Mouse (Mus musculus) liver, adult 2 months (tissue): ENCODE measurements around the gene Heatr6. TPM values are rescaled to one million over a fixed set of nuclear protein-coding genes. Genes with fewer than 3 reads are reported as not detected.
A peak's percentile ranks its signal among the peaks of the same experiment; 100 is the strongest.

Experiments used
- DNase-seq: peaks from one replicate; pipeline ENCODE4 v3.0.0-alpha.2; 2011; ENCODE audit warnings: low read depth, low spot score; ENCODE audit errors: extremely low read depth
- H3K27ac ChIP-seq: fragments of 200-500 bp; replicated peaks from 2 replicates; pipeline ENCODE4 v1.5.1; 2012; ENCODE audit warnings: low read depth, mild to moderate bottlenecking, control low read depth, inconsistent platforms, low read length; ENCODE audit not compliant: insufficient read depth
- H3K27me3 ChIP-seq: fragments of 200-500 bp; 2 replicates; pipeline ENCODE4 v1.6.1; 2012; ENCODE audit warnings: mild to moderate bottlenecking, moderate library complexity, low read length, inconsistent platforms; ENCODE audit not compliant: control insufficient read depth, insufficient read depth
- H3K36me3 ChIP-seq: fragments of 200-500 bp; 2 replicates; pipeline ENCODE4 v1.6.1; 2012; ENCODE audit warnings: low read length, inconsistent platforms; ENCODE audit not compliant: control insufficient read depth, insufficient read depth
- H3K4me1 ChIP-seq: fragments of 200-500 bp; 2 replicates; pipeline ENCODE4 v1.6.1; 2011; ENCODE audit warnings: low read length; ENCODE audit not compliant: control insufficient read depth, insufficient read depth
- H3K4me3 ChIP-seq: fragments of 200-500 bp; 2 replicates; pipeline ENCODE4 v1.5.1; 2011; ENCODE audit warnings: low read depth, mild to moderate bottlenecking, control low read depth, low read length, moderate library complexity; ENCODE audit not compliant: insufficient read depth
- H3K79me2 ChIP-seq: fragments of 200-500 bp; 2 replicates; pipeline ENCODE4 v1.6.1; 2012; ENCODE audit warnings: inconsistent platforms, mild to moderate bottlenecking, low read length, moderate library complexity; ENCODE audit not compliant: control insufficient read depth, insufficient read depth
- H3K9ac ChIP-seq: fragments of 200-500 bp; 2 replicates; pipeline ENCODE4 v1.6.1; 2012; ENCODE audit warnings: low read depth, mild to moderate bottlenecking, control low read depth, inconsistent platforms, low read length
- CTCF ChIP-seq: fragments of 200-500 bp; IDR thresholded peaks from 2 replicates; pipeline ENCODE4 v1.5.1; 2011; ENCODE audit warnings: low read depth, low read length, control low read depth
- POLR2A ChIP-seq: fragments of 200-500 bp; IDR thresholded peaks from 2 replicates; pipeline ENCODE4 v1.6.1; 2011; ENCODE audit warnings: low read length, control low read depth; ENCODE audit not compliant: insufficient read depth; ENCODE audit errors: extremely low read depth
- WGBS: fragments of 180-500 bp; shearing (Covaris S2); methylation state at CpG from one replicate; pipeline ENCODE4 v1.1.7; 2018; 5-methylcytosine and 5-hydroxymethylcytosine counted together
- polyA plus RNA-seq: library from polyadenylated mRNA; depleted of rRNA; stranded (reverse); fragments of >200 nt; gene quantifications from 2 replicates; pipeline ENCODE4 v1.2.3, GENCODE M21; 2012
- total RNA-seq: library from RNA; depleted of rRNA; stranded (reverse); fragments of >200 nt; gene quantifications from 2 replicates; pipeline ENCODE4 v1.2.3, GENCODE M21; 2014

Heatr6 gene
- total and polyA plus RNA-seq, 2 experiments = 6.5 to 9.8 TPM

- H3K27me3 ChIP-seq = no peaks in the 10 kb centered on the region
- H3K9ac ChIP-seq = no peak overlapping the region
- 81% methylated on average over 5 of the region's 5 CpGs for WGBS
- H3K79me2 ChIP-seq = no peaks in the 10 kb centered on the region
- TF ChIP-seq CTCF (no peak), POLR2A (no peak)
- no peaks in the 10 kb centered on the region for H3K36me3 ChIP-seq
- DNase-seq = no peak
- H3K27ac ChIP-seq = no peak overlapping the region
- H3K4me1 ChIP-seq = peaks cover 9% of the 10 kb centered on the region
- H3K4me3 ChIP-seq = no peak overlapping the region
Measured at GRCm38 (mm10) chr11:83815191-83815590, 61.7 kb downstream of the Heatr6 start.

GRCm38 (mm10) chr11:83815628-83816027 lies 62.1 kb downstream of the Heatr6 start:
- Histone ChIP-seq H3K79me2 (no peaks in the 10 kb centered on the region), H3K36me3 (no peaks in the 10 kb centered on the region), H3K4me3 (no peak overlapping the region), H3K27ac (no peak overlapping the region), H3K9ac (no peak overlapping the region), H3K4me1 (peaks cover 11% of the 10 kb centered on the region), H3K27me3 (no peaks in the 10 kb centered on the region)
- TF ChIP-seq CTCF = peak; percentile 69
- TF ChIP-seq POLR2A = no peak
- peak; percentile 56 for DNase-seq
- 4% methylated on average over 9 of the region's 9 CpGs for WGBS

GRCm38 (mm10) chr11:83817048-83817447 lies 63.6 kb downstream of the Heatr6 start:
- TF ChIP-seq POLR2A (no peak), CTCF (no peak)
- H3K4me3 ChIP-seq = no peak overlapping the region
- no peaks in the 10 kb centered on the region for H3K36me3 ChIP-seq
- H3K27ac ChIP-seq = no peak overlapping the region
- peaks cover 11% of the 10 kb centered on the region for H3K4me1 ChIP-seq
- no peaks in the 10 kb centered on the region for H3K27me3 ChIP-seq
- DNase-seq = no peak
- WGBS = 79% methylated on average over 6 of the region's 6 CpGs
- no peak overlapping the region for H3K9ac ChIP-seq
- no peaks in the 10 kb centered on the region for H3K79me2 ChIP-seq

GRCm38 (mm10) chr11:83817994-83818393 lies 64.5 kb downstream of the Heatr6 start:
- TF ChIP-seq CTCF (no peak), POLR2A (no peak)
- no peaks in the 10 kb centered on the region for H3K27me3 ChIP-seq
- 76% methylated on average over 4 of the region's 4 CpGs for WGBS
- H3K9ac ChIP-seq = no peak overlapping the region
- no peaks in the 10 kb centered on the region for H3K36me3 ChIP-seq
- H3K4me3 ChIP-seq = no peak overlapping the region
- H3K27ac ChIP-seq = no peak overlapping the region
- H3K79me2 ChIP-seq = no peaks in the 10 kb centered on the region
- peaks cover 11% of the 10 kb centered on the region for H3K4me1 ChIP-seq
- DNase-seq = no peak

GRCm38 (mm10) chr11:83818591-83819127 lies 65.2 kb downstream of the Heatr6 start:
- TF ChIP-seq POLR2A (no peak), CTCF (no peak)
- H3K4me1 ChIP-seq = peaks cover 11% of the 10 kb centered on the region
- peak overlapping the region; percentile 19 for H3K27ac ChIP-seq
- H3K79me2 ChIP-seq = no peaks in the 10 kb centered on the region
- no peak overlapping the region for H3K9ac ChIP-seq
- no peak overlapping the region for H3K4me3 ChIP-seq
- WGBS = 16% methylated on average over 9 of the region's 9 CpGs
- H3K27me3 ChIP-seq = no peaks in the 10 kb centered on the region
- no peaks in the 10 kb centered on the region for H3K36me3 ChIP-seq
- DNase-seq = peak; percentile 58

GRCm38 (mm10) chr11:83819806-83820483 lies 66.4 kb downstream of the Heatr6 start:
- Histone ChIP-seq H3K27me3 (no peaks in the 10 kb centered on the region), H3K27ac (peak overlapping the region; percentile 82), H3K36me3 (no peaks in the 10 kb centered on the region), H3K4me3 (no peak overlapping the region), H3K4me1 (peaks cover 11% of the 10 kb centered on the region), H3K9ac (no peak overlapping the region), H3K79me2 (no peaks in the 10 kb centered on the region)
- WGBS = 32% methylated on average over 10 of the region's 10 CpGs
- TF ChIP-seq POLR2A = no peak
- no peak for TF ChIP-seq CTCF
- DNase-seq = peak; percentile 86
